Mouse (Mus musculus) spleen, postnatal 10 days (tissue): Measurements from ENCODE around the gene Crtc3.

ENCODE experiments used
- DNase-seq, 2 experiments: peaks; one replicate each; pipeline ENCODE4 v3.0.0; 2021 to 2022; ENCODE audit warnings: low spot score in 2 of 2

Gene Crtc3

DNA sequence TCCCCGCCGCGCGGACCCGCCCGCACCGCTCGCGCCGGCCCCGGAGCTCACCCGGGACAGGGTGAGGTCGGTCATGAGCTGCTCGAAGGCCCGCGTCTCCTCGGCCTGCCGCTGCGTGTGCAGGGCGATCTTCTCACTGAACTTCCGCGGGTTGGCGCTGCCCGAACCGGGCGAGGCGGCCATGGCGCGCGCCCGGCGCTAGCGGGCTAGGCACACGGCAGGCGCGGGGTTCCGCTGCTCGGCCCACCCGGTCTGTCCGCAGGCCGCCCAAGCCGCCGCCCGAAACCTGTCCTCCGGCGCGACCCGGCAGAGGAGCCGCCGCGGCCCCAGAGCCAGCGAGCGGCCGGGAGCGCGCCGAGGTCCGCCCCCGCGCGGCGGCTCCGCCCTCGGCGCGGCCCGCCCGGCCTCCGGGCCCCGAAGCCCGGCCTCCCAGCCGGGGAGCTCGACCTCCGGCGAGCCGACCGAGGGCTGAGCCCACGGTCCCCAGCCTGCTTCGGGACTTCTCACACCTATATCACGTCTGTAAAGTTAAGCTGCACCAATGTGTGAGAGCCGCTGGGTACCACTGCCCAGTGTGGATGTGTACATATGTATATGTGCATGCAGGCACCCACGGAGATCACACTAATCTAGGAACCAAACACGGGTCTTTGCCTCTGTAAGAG is at the start of gene Crtc3:
Gene Crtc3, minus strand, starts transcription at position 322 of the 665 bp plus-strand sequence.
- DNase-seq, result peak; percentile 72 to 80

GRCm38 (mm10) chr7:80736199-80736598 is 47.5 kb upstream of the Crtc3 start:
- no peak for DNase-seq

DNA sequence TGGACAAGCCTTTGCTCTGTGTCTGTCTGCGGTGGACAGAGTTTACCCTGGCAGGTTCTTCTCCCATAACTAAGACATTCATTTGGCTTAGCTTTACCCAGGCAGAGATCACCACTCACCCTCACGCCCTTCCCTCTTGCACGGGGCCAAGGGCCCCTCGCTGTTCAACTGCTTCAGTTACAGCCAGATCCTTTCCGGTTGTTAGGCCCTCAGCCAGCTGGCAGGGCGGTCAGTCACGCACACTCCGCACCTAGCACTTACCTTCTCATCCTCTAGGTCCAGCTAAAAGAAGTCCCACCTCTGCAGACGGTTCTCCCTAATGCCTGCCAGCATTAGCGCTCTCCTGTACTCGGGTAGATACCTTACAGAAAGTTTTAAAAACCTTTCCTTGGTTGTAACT is 44.3 kb upstream of the Crtc3 start:
- no peak for DNase-seq

DNA sequence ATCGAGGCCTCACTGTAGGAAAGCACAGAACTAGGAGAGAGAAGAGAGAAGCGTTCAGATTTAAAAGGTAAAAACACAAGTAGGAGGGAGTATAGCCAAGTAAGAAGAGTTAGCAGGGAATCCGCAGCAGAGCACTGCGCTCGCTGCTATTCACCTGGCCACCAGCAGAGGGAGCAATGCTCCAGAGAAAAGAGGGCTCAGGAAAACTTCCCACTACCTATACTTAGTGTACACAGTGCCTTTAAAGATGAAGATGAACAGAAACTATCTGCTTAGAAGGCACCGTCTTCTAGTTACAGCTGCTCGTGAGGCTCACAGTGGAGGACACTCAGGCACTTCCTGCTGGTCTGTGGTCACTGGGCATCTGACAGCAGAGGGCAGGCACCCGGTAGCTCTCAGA is 41.0 kb upstream of the Crtc3 start:
- peak; percentile 67 to 82 for DNase-seq

DNA sequence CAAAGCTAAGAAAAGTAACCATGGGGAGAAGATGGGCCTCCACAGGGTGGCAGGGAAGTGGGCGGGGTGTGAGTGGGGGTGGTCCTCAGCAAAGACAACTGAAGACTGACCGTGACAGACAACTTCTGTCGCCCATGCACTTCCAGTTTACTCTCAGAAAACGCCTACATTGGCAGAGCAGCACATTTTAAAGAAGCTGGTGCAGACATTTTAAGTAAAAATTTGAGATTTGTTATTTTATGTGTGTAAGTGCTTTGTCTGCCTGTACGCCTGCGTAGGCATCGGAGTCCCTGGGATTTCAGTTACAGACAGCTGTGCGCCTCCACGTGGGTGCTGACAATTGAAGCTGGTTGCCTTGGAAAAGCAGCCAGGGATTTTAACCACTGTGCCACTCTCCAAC is 32.4 kb upstream of the Crtc3 start:
- no peak for DNase-seq

DNA sequence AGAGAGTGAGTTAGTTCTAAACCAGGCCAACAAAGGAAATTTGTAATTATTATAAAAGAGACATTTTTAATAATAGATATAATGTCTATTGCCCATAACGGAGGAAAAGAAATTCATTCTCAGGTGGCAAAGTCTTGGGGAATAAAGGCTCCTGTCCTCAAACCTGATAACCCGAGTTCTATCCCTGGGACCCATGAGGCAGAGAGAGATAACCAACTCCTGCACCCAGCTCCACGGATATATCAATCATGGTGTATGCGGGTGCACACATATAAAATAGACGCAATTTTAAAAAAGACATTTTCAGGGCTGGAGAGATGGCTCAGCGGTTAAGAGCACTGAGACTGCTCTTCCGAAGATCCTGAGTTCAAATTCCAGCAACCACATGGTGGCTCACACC is 30.9 kb upstream of the Crtc3 start:
- no peak for DNase-seq

GRCm38 (mm10) chr7:80719038-80719437 is 30.4 kb upstream of the Crtc3 start:
- DNase-seq, result no peak

GRCm38 (mm10) chr7:80718471-80718870 is 29.8 kb upstream of the Crtc3 start:
- no peak for DNase-seq

DNA sequence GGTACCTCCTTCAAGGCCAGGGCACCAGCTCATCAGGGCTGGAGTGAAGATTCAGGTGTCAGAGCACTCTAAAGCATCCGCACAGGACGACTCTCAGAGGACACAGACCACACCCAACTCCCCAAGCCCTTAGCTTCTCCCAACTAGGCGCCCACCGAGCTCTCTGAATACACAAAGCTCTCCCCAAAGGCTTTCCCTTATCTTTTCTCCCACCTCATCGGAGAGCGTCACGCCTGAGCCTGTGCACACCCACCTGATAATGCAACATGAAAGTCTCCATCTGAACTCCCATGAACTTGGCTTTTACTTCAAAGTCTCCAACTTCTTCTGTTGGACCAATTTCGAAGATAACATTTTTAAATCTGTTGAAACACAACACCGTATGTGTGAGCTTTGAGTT is 28.1 kb upstream of the Crtc3 start:
- DNase-seq, result no peak

- DNase-seq, result no peak
Observed at GRCm38 (mm10) chr7:80715306-80715705, 26.6 kb upstream of the Crtc3 start.

- DNase-seq, result no peak
Observed at GRCm38 (mm10) chr7:80711496-80711895, 22.8 kb upstream of the Crtc3 start.

DNA sequence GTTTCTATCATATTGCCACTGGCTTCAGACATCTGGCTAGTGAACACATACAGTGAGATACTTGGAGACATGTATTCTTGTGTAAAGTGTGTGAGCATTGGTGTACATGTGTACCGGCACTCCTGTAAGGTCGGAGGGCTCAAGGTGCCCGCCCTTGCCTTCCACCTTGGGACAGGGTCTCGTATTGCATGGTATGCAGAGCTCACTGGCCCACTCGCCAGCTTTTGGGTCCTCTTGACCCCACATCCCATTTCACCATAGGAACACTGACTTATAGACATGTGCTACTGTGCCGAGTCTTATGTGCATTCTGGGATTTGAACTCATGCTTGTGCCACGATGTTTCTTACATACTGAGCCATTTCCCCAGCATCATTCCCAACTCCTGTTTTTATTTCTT is 21.7 kb upstream of the Crtc3 start:
- DNase-seq, result no peak

GRCm38 (mm10) chr7:80704066-80704465 is 15.4 kb upstream of the Crtc3 start:
- DNase-seq, result no peak

- peak in 1 of 2 experiments; percentile 51 for DNase-seq
Observed at GRCm38 (mm10) chr7:80702510-80702909, 13.8 kb upstream of the Crtc3 start.

GRCm38 (mm10) chr7:80699709-80700108 is 11.0 kb upstream of the Crtc3 start:
- no peak for DNase-seq

DNA sequence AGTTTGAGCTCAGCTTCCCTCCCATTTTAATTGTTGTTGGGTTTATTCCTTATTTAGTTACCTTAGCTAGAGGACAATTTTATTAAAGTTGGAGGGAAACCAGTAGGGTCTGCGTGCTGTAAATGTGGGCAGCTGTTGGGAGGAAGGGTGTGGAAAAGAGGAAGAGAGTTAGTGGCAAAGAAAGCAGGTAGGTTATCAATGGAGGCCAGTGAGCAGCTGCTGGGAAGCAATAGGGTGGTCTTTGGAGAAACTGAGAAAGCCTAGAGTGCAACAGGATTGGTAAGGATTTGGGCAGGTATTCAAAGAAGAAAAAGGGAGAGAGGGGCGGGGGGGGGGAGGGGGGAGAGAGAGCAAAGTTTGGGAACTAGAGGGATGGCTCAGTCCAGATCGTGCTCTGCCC is 10.3 kb upstream of the Crtc3 start:
- no peak for DNase-seq

DNA sequence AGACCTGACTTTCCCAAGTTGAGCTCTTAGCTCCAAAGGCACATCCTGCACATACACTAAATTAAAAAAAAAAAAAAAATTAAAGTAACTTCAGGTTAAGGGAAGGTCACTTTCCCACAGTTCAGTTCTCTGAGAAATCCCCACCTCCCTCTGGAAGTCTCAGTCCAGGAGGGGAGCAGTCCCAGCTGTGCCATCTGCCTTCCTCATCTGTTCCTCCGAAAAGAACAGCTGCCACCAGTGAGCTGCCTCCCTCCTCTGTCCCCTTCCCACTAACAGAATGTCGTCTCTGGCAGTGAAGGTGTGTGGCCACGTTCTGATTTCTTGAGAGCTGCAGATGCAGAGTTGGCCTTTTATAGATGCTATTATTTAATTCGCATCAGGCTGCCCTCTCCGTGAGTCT is 9.2 kb upstream of the Crtc3 start:
- no peak for DNase-seq

DNA sequence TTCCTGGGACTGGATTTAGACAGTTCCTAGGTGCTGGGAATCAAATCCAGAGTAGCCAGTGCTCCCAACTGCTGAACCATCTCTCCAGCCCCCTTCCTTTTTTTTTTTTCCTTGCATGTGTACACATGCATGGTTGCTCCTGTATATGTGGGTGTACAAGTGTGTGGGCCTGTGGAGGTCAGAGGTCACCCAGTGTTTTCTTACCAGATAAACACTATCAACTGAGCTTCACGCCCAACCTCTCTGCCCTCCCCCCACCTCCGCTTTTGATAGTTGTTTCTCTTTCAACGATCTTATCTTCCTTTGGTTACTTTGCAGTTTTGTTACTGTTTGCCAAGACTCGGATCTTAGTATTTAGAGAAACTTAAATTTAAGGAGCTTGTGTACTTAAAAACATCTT is 8.2 kb upstream of the Crtc3 start:
- no peak for DNase-seq

DNA sequence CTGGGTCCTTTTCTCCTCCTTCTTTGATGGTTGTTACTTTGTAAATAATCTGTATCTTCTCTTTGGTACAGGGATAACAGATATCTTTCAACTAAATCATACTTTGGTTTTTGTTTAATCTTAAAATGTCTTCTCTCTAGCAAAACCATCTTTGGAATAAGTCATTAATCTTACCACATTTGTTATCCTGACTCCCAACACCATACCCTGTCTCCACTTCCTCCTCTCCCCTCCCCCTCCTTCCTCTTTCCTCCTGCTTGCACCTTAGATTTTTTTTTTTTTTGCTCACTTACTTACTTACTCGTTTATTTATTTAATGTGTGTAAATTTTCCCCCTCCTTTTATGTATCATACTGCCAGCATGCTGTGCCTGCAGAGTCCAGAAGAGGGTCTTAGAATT is 7.7 kb upstream of the Crtc3 start:
- no peak for DNase-seq

GRCm38 (mm10) chr7:80692472-80692871 is 3.8 kb upstream of the Crtc3 start:
- no peak for DNase-seq

GRCm38 (mm10) chr7:80691131-80691530 is 2.5 kb upstream of the Crtc3 start:
- no peak for DNase-seq

DNA sequence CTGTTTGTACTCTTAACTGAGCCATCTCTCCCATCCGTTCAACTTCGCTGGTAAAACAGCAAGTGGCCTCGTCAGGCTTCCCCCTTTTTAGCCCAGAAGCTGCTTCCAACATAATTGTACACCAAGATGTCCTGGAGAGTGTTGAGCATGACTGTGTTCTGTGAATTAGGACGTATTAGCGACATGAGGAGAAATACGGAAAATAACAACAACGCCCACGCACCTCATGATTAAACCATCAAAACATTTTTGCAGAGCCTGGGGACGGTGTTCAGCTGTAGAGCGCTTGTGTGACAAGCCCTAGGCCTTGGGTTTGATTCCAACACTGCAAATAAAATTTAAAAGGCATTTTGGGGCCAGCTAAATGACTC is 529 bp upstream of the Crtc3 start:
- no peak for DNase-seq

DNA sequence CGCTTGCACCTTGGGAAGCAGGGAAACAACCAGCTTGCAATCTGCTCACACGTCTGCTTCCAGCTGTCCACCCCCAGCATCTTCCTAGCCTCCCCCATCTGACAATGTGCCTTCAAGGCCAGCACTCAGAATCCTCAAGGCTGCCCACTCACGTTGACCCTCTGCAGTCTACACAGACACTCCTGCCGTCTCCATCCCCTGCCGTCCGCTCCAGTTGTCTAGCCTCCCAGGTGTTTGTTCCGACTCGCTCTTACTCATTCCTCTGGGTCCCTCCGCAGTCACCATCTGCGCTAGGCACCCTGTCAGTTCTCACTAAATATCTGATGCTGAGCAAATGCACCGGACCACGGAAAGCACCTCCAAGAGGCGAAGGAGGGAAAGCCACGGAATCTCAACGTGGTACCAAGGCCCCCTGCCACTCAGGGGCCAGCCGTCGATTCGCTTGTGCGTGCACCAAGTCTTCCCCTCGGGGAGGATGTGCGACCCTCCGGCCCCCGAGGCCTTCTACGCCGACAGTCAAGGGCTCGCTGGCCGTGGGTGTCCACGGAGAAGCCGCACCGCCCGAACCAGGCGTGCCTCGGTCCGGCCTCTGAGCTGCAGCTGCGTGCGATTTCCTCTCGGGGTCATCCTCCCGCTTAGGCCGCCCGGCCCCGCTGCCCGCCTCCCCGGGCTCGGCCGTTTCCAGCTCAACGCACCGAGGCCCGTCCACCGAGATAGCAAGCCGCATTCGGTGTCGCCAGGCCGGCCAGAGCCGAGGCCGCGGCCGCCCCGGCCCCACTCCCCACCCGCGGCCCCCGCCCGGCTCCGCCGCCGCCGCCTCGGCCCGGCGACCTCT is 739 bp downstream of the Crtc3 start:
- DNase-seq, result peak; percentile 62 to 71
